Mouse (Mus musculus) heart, postnatal 14 days (tissue): ENCODE measurements around the gene Vrk3. TPM values are rescaled to one million over a fixed set of nuclear protein-coding genes. Genes with fewer than 3 reads are reported as not detected.
A peak's percentile ranks its signal among the peaks of the same experiment; 100 is the strongest.
"Not testable (repeated sequence)": the region's sequence is repeated elsewhere in the genome, so short reads cannot be mapped to it uniquely, and the experiment has no call there.

Source experiments
- DNase-seq, 2 experiments: peaks; one replicate each; pipeline ENCODE4 v3.0.0; 2021 to 2022
- intact Hi-C: fragments of 180-260 bp; cut with DNase I; formaldehyde crosslinking; loops from one replicate; pipeline ENCODE4 v1.15.1; 2025
- total RNA-seq, 2 experiments: library from RNA; stranded (reverse); gene quantifications; 2 replicates each; pipeline ENCODE4 v1.2.3; 2021

Vrk3 gene
- total RNA-seq, 2 experiments from 2014 or later = 25.4 to 28.1 TPM

DNA sequence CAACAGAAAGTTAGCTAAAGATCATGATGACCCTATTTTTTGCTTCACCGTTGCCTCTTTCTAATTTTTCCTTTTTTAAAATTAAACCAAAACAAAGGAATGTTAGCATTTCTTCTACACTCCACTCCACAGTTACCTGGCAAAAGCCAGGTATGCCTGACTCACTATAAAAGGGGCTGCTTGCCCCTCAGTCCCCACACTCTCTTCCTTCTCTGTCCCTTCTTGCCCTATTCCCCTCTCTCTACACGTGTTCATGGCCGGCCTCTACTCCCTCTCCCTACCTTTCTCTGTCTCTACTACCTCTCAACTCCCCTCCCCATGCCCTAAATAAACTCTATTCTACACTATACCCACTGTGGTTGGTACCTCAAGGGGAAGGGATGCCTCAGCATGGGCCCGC is 1.1 kb upstream of the Vrk3 start:
- intact Hi-C loops = no loop called here
- DNase-seq = no peak

DNA sequence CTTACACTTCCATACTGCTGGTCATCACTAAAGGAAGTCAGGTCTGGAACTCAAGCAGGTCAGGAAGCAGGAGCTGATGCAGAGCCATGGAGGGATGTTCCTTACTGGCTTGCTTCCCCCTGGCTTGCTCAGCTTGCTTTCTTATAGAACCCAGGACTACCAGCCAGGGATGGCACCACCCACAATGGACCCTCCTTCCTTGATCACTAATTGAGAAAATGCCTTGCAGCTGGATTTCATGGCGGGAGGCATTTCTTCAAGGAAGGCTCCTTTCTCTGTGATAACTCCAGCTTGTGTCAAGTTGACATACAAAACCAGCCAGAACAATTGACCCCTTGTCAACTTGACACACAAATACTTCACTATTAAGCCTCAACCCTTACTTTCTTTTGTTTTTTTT is 2.7 kb downstream of the Vrk3 start, which contains the start of gene Zfp473:
Gene Zfp473, minus strand, starts transcription at position 101 of the 400 bp plus-strand sequence.
- intact Hi-C loops = not testable (repeated sequence)

GRCm38 (mm10) chr7:44757164-44757563 is 9.0 kb downstream of the Vrk3 start:
- intact Hi-C loops = no loop called here
- no peak for DNase-seq

More for the DNA sequence above, 2.7 kb downstream of the Vrk3 start, which contains the start of gene Zfp473:
- DNase-seq = not testable (repeated sequence)

DNA sequence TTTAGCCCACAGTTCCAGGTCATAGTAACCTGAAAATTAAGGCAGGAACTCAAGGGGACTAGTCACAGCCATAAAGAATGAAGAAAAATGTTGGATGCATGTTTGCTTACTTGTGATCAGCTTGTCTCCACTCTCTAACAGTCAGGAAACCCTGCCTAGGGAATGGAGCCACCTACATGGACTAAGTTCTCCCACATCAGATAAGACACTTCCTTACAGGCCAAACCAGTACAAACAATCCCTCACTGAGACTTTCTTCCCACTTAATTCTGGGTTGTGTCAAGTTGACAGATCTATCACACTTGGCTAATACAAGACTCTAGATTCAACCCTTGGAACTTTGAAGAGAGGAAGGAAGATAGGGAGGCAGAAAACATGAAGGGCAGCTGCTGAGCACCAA is 12.2 kb downstream of the Vrk3 start:
- no peak for DNase-seq
- intact Hi-C loops = no loop called here

- intact Hi-C loops = no loop called here
These were observed 19.9 kb downstream of the Vrk3 start for GRCm38 (mm10) chr7:44768129-44768528.

DNA sequence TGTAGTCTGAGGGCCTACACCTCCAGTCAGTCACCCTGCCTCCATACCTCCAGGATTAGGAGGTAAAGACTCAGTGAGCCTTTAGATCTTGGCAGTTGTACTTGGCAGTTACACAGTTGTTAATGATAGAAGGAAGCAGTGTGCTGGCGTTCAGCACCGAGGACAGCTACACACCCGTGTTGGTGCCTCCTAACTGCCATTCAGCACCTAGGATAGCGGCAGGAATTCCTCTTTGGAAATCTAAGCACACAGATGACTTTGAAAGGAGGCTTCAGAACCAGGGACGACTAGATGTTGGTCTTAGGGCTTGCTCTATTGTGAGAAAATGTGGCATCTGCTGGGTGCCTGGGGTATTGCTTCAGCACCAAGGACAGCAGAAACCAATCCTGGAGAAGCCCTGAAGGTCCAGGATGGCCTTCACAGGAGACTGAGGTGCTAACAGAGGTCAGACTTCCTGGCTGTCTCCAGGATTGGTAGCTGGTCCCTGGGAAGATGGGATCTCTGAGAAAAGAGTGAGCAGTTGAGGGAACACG is 21.9 kb downstream of the Vrk3 start:
- peak; percentile 81 to 86 for DNase-seq
- intact Hi-C loops = no loop called here

More at GRCm38 (mm10) chr7:44768129-44768528, 19.9 kb downstream of the Vrk3 start:
- DNase-seq = no peak

DNA sequence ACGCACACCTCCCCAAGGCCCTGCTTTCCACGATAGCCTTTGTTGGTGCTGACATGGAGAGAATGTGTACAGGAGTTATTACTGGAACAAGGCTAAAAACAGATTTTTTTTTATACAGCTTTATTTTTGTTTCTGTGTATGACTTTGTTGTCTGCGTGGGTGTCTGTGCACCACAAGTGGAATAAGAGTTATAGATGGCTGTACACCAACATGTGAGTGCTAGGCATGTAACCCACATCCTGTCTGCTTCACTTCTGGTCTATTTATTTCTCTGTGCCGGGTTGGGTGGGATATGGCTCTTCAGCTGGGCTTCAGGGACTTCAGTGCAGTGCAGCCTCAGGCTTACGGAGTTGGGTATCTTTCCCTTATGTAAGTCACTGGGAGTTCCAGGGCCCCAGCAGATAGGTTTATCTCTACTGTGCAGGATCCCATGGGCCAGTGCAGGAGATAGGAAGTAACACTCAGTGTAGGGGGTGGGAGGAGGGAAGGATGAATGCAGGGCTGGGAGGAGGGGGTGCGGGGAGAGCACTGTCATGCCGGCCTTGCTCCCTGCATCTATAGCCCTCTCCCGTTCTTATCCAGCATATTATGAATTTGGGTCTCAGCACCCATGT is 24.5 kb downstream of the Vrk3 start:
- DNase-seq = no peak
- intact Hi-C loops = no loop called here

- intact Hi-C loops = no loop called here
- DNase-seq = no peak
These were observed 28.8 kb downstream of the Vrk3 start for GRCm38 (mm10) chr7:44776849-44777498.

DNA sequence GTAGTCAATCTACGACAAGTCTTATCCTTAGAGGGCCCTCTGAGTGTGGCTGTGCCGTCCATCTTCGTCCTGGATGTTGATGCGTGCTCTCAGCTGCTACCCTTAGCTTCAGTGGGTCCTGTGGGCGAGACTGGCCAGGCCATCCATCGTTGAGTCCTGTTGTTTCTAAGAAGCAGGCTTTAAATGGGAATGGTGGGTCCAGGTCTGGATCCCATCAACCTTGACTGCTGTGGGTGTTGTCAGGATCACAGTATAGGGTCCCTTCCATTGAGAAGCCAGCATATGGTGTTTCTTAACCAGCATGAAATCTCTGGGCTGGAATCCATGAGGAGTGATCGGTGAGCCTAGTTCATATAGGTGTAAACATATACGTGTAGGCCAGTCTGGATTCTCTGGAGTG is 31.9 kb downstream of the Vrk3 start:
- no peak for DNase-seq
- intact Hi-C loops = no loop called here

DNA sequence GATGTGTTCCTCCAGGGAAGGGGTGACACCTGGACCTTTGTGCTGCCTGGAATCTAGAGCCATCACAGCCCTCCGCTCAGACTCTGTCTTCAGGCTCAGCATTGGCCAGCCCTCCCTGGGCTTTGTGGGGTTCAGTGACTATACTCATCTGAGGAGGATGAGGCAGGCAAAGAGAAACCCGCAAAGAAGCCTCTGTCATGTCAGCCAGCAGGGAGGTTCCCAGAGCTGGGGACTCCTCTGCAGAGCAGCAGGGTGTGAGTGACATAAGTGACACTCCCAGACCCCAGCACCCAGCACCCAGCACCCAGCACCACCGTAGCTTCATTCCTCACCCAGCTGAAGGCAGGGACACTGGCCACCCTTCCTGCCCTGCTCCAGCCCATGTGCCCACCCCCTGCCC is 41.3 kb downstream of the Vrk3 start:
- no peak for DNase-seq
- intact Hi-C loops = no loop called here

DNA sequence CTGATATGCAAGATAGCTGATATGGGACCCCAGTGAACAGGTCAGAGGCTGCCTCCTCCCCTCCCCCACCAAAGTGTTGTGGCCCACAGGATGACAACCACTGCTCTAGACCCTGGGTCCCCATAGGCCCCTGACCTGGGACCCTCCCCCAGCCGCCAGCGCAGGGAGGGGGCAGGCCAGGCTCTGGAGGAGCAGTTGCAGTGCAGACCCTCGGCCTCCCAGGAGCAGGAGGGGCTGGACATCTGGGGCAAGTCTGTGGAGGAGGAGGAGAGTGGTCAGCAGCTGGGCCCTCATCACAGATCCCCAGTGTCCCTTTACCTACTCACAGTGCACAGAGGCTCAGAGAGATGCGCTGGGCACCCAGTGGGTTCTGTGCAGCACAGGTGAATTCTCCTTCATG is 41.9 kb downstream of the Vrk3 start:
- intact Hi-C loops = no loop called here
- no peak for DNase-seq

GRCm38 (mm10) chr7:44792781-44793180 is 44.6 kb downstream of the Vrk3 start:
- no peak for DNase-seq
- intact Hi-C loops = no loop called here

DNA sequence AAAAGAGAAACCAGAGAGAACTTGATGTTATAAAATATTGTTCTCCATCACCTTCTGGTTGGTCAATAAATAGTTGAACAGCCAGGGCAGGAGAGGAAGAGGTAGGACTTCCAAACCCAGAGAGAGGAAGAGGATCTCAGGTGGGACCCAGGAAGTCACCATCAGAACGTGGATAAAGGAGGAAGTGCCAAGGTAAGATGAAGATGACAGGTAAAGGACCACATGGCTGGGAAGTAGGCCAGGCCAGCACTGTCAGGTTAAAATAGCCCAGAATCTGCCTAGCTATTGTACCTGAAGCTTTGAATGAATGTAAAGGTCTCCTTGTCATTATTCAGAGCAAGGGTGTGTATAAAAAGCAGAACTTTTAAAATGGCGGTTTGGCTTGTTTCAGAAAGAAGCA is 60.7 kb downstream of the Vrk3 start:
- intact Hi-C loops = no loop called here
- no peak for DNase-seq

DNA sequence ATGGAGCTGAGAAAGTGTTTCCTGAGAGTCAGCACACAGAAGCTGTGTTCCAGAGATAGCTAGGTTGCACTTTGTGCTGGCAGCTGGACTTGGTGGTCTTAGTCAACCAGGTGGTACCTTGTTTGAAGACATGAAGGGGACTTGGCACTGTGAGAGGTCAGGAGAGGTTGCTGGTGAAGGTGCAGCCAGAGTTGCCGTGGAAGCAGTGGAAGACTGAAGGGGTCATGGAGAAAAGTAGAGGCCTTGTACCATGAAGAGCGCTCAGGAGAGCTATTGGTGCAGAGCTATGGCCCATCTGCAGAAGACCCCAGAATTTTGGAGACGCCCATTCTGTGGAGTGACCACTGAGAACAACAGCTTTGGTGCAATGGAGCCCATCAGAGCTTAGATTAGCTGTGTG is 61.3 kb downstream of the Vrk3 start:
- intact Hi-C loops = no loop called here
- DNase-seq = peak in 1 of 2 experiments; percentile 0

DNA sequence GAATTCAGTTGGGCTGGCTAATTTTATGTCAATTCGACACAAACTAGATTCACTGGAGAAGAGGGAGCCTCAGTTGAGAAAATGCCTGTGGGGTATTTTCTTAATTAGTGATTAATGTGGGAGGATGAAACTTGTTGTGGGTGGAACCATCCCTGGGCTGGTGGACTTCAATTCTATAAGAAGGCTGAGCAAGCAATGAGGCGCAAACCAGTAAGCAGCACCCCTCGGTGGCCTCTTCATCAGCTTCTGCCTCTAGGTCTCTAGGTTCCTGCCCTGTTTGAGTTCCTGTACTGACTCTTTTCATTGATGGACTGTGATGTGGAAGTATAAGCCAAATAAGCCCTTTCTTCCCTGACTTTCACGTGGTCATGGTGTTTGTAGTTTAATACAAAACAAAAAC is 62.2 kb downstream of the Vrk3 start:
- intact Hi-C loops = no loop called here
- peak in 1 of 2 experiments; percentile 0 for DNase-seq

DNA sequence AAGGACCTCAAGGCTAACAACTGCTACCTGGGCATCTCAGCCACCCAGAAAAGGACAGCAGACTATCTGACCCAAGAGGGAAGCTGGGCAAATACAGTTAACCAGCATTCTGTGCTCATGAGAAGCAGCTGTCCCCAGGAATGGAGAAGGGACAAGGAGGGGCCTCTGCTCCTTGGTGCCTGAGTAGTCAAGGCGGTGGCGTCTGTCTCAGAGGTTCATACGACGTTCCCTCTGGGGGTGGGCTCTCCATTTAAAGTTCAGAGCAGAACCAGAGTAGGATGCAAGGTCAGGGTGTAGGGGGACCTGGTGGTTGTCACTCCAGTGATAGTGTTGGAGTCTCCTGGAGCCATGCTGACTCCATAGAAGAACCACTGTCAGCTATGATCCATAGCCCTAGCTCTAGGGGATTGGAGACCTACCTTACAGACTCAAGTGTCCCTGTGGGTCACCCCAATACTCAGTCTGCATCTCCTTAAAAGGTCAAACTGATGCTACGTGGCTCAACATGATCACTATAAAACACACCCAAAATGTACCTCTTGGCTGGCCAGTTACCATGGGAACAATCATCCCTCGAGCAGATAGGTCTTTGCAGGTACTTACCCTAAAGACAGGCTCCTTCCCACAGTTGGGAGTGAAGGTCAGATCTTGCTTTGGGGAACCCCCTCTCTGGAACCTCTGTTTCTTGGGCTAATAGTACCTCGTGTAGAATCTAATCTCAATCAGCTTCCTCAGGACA is 62.8 kb downstream of the Vrk3 start:
- intact Hi-C loops = no loop called here
- DNase-seq = peak in 1 of 2 experiments; percentile 0

DNA sequence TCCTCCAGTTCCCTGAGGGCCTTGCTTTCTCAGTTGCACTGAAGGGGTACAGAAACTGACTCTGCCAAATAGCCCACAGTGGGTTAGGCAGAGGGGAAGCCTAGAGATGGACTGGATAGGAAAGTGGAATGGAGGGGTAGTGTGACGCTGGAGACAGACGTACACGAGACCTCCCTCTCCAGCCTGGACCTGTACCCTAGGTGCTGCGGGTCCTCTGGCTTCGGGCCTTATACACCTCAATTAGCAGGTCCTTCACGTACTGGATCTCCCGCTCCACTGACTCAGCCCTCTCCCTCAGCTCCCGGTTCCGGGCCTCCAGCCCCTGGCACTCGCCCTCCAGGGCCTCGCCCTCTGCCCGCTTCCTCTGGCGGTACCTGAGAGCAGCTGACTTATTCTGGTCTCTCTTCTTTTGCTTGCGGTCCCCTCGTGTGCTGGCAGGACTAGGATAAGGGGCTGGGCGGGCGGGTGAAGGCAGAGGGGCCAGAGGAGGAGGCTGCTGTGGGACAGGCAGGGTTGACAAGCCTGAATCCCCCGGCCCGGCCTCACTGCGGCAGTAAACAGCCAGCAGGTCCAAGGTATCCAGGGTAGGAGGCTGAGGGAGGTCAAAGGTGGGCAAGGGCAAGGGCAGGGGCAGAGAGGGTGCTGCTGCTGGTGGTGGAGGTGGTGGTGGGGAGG is 64.6 kb downstream of the Vrk3 start:
- intact Hi-C loops = no loop called here
- DNase-seq = peak in 1 of 2 experiments; percentile 3

GRCm38 (mm10) chr7:44813985-44814384 is 65.8 kb downstream of the Vrk3 start:
- peak in 1 of 2 experiments; percentile 1 for DNase-seq
- intact Hi-C loops = no loop called here

DNA sequence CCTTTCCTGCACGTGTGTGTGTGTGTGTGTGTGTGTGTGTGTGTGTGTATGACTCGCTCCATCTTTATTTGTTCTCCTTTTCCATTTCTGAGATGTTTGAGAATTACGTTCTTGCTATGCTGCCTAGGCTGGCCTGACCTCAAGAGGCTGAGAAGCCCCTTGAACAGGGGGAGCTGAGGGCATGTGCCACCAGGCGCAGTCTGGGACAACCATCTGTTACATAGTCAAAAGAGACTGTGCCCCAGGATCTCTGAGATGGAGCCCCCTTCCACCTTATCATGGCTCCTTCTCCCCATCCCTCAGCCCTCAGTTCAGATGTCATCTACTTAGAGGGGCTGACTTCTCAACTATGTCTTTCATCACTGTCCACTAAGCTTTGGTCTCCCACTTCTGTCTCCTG is 66.2 kb downstream of the Vrk3 start:
- intact Hi-C loops = no loop called here
- DNase-seq = peak in 1 of 2 experiments; percentile 1

GRCm38 (mm10) chr7:44814952-44815553 is 66.8 kb downstream of the Vrk3 start:
- DNase-seq = peak in 1 of 2 experiments; percentile 17
- intact Hi-C loops = no loop called here
